Mouse (Mus musculus): ENCODE data around the gene Tdrkh. TPM values are rescaled to one million over a fixed set of nuclear protein-coding genes. Genes with fewer than 3 reads are reported as not detected.

Gene Tdrkh
- total and polyA plus RNA-seq, 3 experiments = not detected

DNA sequence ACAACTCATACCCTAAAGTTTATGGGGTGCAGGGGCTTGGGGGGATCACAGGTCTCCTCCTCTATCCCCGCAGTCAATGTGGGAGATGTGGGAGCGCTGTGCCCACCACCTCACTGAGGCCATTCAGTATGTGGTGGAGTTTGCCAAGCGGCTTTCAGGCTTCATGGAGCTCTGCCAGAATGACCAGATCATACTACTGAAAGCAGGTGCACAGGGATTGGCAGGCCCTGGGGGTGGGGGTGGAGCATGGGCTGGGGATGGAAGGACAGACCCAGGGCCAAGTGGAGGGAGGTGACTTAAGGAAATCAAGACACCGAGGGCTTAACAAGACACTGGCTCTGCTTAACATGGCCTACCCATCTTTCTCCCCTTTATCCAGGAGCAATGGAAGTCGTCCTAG lies 22.1 kb upstream of the Tdrkh start:
- Histone ChIP-seq H3K36me3 (replicated peaks in 1 of 2; ENCODE audit: control insufficient read depth in 1 of 2, insufficient read depth in 1 of 2, low read length in 1 of 2) (peaks cover 0 to 2% of the 10 kb centered on the region in 2 experiments), H3K9me3 (replicated peaks; ENCODE audit: low read length) (no peaks in the 10 kb centered on the region), H3K9ac (ENCODE audit: insufficient read depth, low read depth) (no peak overlapping the region), H3K4me3 (replicated peaks in 1 of 3; ENCODE audit: low read depth in 2 of 3, low read length in 2 of 3, poor library complexity in 1 of 3) (no peak overlapping the region), H3K79me2 (replicated peaks; ENCODE audit: control insufficient read depth, extremely low read depth, insufficient read depth, poor library complexity, severe bottlenecking) (no peaks in the 10 kb centered on the region), H3K27ac (ENCODE audit: insufficient read depth, low read depth) (no peak overlapping the region), H3K4me2 (ENCODE audit: insufficient read depth, low read depth, poor library complexity, severe bottlenecking) (no peak overlapping the region), H3K4me1 (ENCODE audit: control insufficient read depth in 1 of 2, insufficient read depth in 2 of 2) (peaks cover 6 to 39% of the 10 kb centered on the region in 2 experiments), H3K27me3 (replicated peaks) (no peaks in the 10 kb centered on the region)
- DNase-seq (ENCODE audit: extremely low read depth) = no peak
- dilution Hi-C loops (cut with MboI; ENCODE audit: extremely low pct_ligation_motif_present, extremely low pct_unique_long_range_greater_than_20kb, low sequenced_read_pairs) = no loop called here
- no peak for TF ChIP-seq MYC (IDR thresholded peaks at IDR 0.05; ENCODE audit: low read depth, low read length)
- TF ChIP-seq BHLHE40 (IDR thresholded peaks at IDR 0.05; ENCODE audit: low read depth, low read length) = no peak
- TF ChIP-seq MAZ (IDR thresholded peaks at IDR 0.05; ENCODE audit: low read depth, low read length) = no peak
- TF ChIP-seq ZMIZ1 (IDR thresholded peaks at IDR 0.05; ENCODE audit: low read depth, low read length) = no peak
- TF ChIP-seq USF1 (IDR thresholded peaks at IDR 0.05; ENCODE audit: low read depth, low read length) = no peak
- TF ChIP-seq MAFK (IDR thresholded peaks at IDR 0.05; ENCODE audit: insufficient replicate concordance, low read length) = no peak
- TF ChIP-seq ZC3H11A (IDR thresholded peaks at IDR 0.05; ENCODE audit: low read depth, low read length) = no peak
- TF ChIP-seq CHD1 (IDR thresholded peaks at IDR 0.05; ENCODE audit: low read depth, low read length) = no peak
- TF ChIP-seq GABPA (IDR thresholded peaks at IDR 0.05; ENCODE audit: insufficient replicate concordance, low read depth, low read length) = no peak
- no peak for TF ChIP-seq TCF12 (IDR thresholded peaks at IDR 0.05; ENCODE audit: low read depth, low read length)
- TF ChIP-seq TBP (conservative IDR thresholded peaks at IDR 0.05; ENCODE audit: low read depth, low read length) = no peak
- in situ Hi-C loops (cut with MboI; ENCODE audit: low pct_ligation_motif_present, low pct_unique_long_range_greater_than_20kb, low sequenced_read_pairs) = no loop called here

DNA sequence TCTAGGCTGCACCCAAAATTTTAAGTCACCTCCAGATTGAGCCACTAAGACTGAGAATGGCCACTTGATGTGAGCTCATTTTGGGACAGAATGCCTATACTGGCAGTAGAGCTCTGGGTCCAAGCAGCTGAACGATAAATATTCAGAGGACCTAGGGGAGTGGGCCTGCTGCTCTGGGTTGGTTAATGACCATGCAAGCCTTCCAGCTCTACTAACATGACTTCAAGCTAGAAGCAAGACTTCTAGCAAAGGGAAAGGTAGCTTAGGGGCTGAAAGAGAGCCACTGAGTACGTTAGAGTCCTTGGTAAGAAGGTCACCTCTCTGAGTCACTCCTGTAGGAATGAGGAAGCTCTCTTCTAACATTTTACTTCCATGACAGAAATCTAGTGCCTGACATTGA lies 20.9 kb upstream of the Tdrkh start:
- TF ChIP-seq ZC3H11A (IDR thresholded peaks at IDR 0.05; ENCODE audit: low read depth, low read length) = no peak
- TF ChIP-seq CHD1 (IDR thresholded peaks at IDR 0.05; ENCODE audit: low read depth, low read length) = no peak
- no peak for TF ChIP-seq USF1 (IDR thresholded peaks at IDR 0.05; ENCODE audit: low read depth, low read length)
- no peak for TF ChIP-seq E2F4 (IDR thresholded peaks at IDR 0.05; ENCODE audit: insufficient replicate concordance, low read depth, low read length)
- no peak for TF ChIP-seq SIN3A (IDR thresholded peaks at IDR 0.05; ENCODE audit: low read length)
- TF ChIP-seq EP300 (IDR thresholded peaks at IDR 0.05; ENCODE audit: low read length) = no peak
- no peak for TF ChIP-seq UBTF (IDR thresholded peaks at IDR 0.05; ENCODE audit: low read depth, low read length)
- no peak for TF ChIP-seq KAT2A (IDR thresholded peaks at IDR 0.05; ENCODE audit: insufficient replicate concordance, low read length)
- no peak for TF ChIP-seq TCF12 (IDR thresholded peaks at IDR 0.05; ENCODE audit: low read depth, low read length)
- no peak for TF ChIP-seq ZMIZ1 (IDR thresholded peaks at IDR 0.05; ENCODE audit: low read depth, low read length)
- TF ChIP-seq JUND (conservative IDR thresholded peaks at IDR 0.05; ENCODE audit: low read depth, low read length) = no peak
- TF ChIP-seq TBP (conservative IDR thresholded peaks at IDR 0.05; ENCODE audit: low read depth, low read length) = no peak
- TF ChIP-seq MAFK (IDR thresholded peaks at IDR 0.05; ENCODE audit: insufficient replicate concordance, low read length) = no peak
- no peak for TF ChIP-seq ZNF384 (IDR thresholded peaks at IDR 0.05; ENCODE audit: low read depth, low read length)
- no peak for TF ChIP-seq SMC3 (IDR thresholded peaks at IDR 0.05; ENCODE audit: low read depth, low read length)
- TF ChIP-seq POLR2AphosphoS2 (IDR thresholded peaks at IDR 0.05; ENCODE audit: low read depth, low read length) = no peak
- TF ChIP-seq RCOR1 (conservative IDR thresholded peaks at IDR 0.05; ENCODE audit: low read depth, low read length) = no peak
- no peak for TF ChIP-seq CTCF (conservative IDR thresholded peaks at IDR 0.05 in 1 of 2, IDR thresholded peaks at IDR 0.05 in 1 of 2; ENCODE audit: low read depth in 2 of 2, low read length in 2 of 2)
- no peak for TF ChIP-seq JUN (IDR thresholded peaks at IDR 0.05; ENCODE audit: insufficient read depth, low read depth, low read length)
- TF ChIP-seq ZKSCAN1 (IDR thresholded peaks at IDR 0.05; ENCODE audit: borderline replicate concordance, low read depth, low read length) = no peak
- Histone ChIP-seq H3K4me3 (replicated peaks in 1 of 3; ENCODE audit: low read depth in 2 of 3, low read length in 2 of 3, poor library complexity in 1 of 3) (no peak overlapping the region), H3K27ac (ENCODE audit: insufficient read depth, low read depth) (no peak overlapping the region), H3K9me3 (replicated peaks; ENCODE audit: low read length) (no peaks in the 10 kb centered on the region), H3K27me3 (replicated peaks) (no peaks in the 10 kb centered on the region), H3K4me2 (ENCODE audit: insufficient read depth, low read depth, poor library complexity, severe bottlenecking) (no peak overlapping the region), H3K36me3 (replicated peaks in 1 of 2; ENCODE audit: control insufficient read depth in 1 of 2, insufficient read depth in 1 of 2, low read length in 1 of 2) (peaks cover 0 to 2% of the 10 kb centered on the region in 2 experiments), H3K9ac (ENCODE audit: insufficient read depth, low read depth) (no peak overlapping the region), H3K4me1 (ENCODE audit: control insufficient read depth in 1 of 2, insufficient read depth in 2 of 2) (peaks cover 6 to 28% of the 10 kb centered on the region in 2 experiments), H3K79me2 (replicated peaks; ENCODE audit: control insufficient read depth, extremely low read depth, insufficient read depth, poor library complexity, severe bottlenecking) (no peaks in the 10 kb centered on the region)
- in situ Hi-C loops (cut with MboI; ENCODE audit: low pct_ligation_motif_present, low pct_unique_long_range_greater_than_20kb, low sequenced_read_pairs) (no loop called here), dilution Hi-C loops (cut with MboI; ENCODE audit: extremely low pct_ligation_motif_present, extremely low pct_unique_long_range_greater_than_20kb, low sequenced_read_pairs) (no loop called here)
- no peak for DNase-seq (ENCODE audit: extremely low read depth)
